Mouse (Mus musculus) heart, embryonic 13.5 days (tissue): Measurements from ENCODE around the gene Zfp663. TPM values are rescaled to one million over a fixed set of nuclear protein-coding genes. Genes with fewer than 3 reads are reported as not detected.

Experiments used
- ATAC-seq: fragments of 200-750 bp; cut with Nextera tagmentation; 2 replicates; pipeline ENCODE4 v1.8.0; 2017; ENCODE audit warnings: moderate TSS enrichment; ENCODE audit not compliant: insufficient number of reproducible peaks, low FRiP score, low TSS enrichment; ENCODE audit errors: extremely low read depth
- H3K27ac ChIP-seq: fragments of 300-500 bp; sonication (generic); replicated peaks from 2 replicates; pipeline ENCODE4 v1.5.1; 2015; ENCODE audit warnings: moderate library complexity, mild to moderate bottlenecking, inconsistent platforms
- H3K27me3 ChIP-seq: fragments of 300-500 bp; sonication (generic); replicated peaks from 2 replicates; pipeline ENCODE4 v1.6.1; 2015; ENCODE audit warnings: mild to moderate bottlenecking, inconsistent platforms
- H3K36me3 ChIP-seq: fragments of 300-500 bp; sonication (generic); 2 replicates; pipeline ENCODE4 v1.6.1; 2015; ENCODE audit warnings: mild to moderate bottlenecking, inconsistent platforms
- H3K4me1 ChIP-seq: fragments of 300-500 bp; sonication (generic); 2 replicates; pipeline ENCODE4 v1.6.1; 2015; ENCODE audit warnings: inconsistent platforms
- H3K4me2 ChIP-seq: fragments of 300-500 bp; sonication (generic); 2 replicates; pipeline ENCODE4 v1.6.1; 2015; ENCODE audit warnings: inconsistent platforms, mild to moderate bottlenecking, moderate library complexity
- H3K4me3 ChIP-seq: fragments of 300-500 bp; sonication (generic); 2 replicates; pipeline ENCODE4 v1.5.1; 2015; ENCODE audit warnings: moderate library complexity, mild to moderate bottlenecking, inconsistent platforms
- H3K9ac ChIP-seq: fragments of 300-500 bp; sonication (generic); 2 replicates; pipeline ENCODE4 v1.6.1; 2015; ENCODE audit warnings: inconsistent platforms, mild to moderate bottlenecking, moderate library complexity
- H3K9me3 ChIP-seq: fragments of 300-500 bp; sonication (generic); 2 replicates; pipeline ENCODE4 v1.6.1; 2016; ENCODE audit warnings: inconsistent platforms
- WGBS: fragments of 180-500 bp; shearing (Covaris S2); methylation state at CpG from one replicate; pipeline ENCODE4 v1.1.7; 2015; ENCODE audit warnings: mixed read lengths; 5-methylcytosine and 5-hydroxymethylcytosine counted together
- polyA plus RNA-seq: library from polyadenylated mRNA; unstranded; fragments of >200 nt; fragmentation: Nextera tagmentation; extraction: Ambion mirVana; gene quantifications from 2 replicates; pipeline ENCODE4 v1.2.1, GENCODE M21; 2015

The Zfp663 gene
- polyA plus RNA-seq, 1 experiment from 2014 or later, result 0.16 TPM

- 76% methylated on average over 7 of the region's 7 CpGs for WGBS
- Histone ChIP-seq H3K36me3 (peaks cover 25% of the 10 kb centered on the region), H3K9me3 (no peaks in the 10 kb centered on the region), H3K4me1 (peaks cover 69% of the 10 kb centered on the region), H3K27me3 (no peaks in the 10 kb centered on the region), H3K27ac (peak overlapping the region; percentile 25), H3K9ac (no peak overlapping the region), H3K4me3 (no peak overlapping the region), H3K4me2 (no peak overlapping the region)
- ATAC-seq, result no peak
Measured at GRCm38 (mm10) chr2:165318941-165319340, 49.6 kb downstream of the Zfp663 start.

GRCm38 (mm10) chr2:165317621-165318263 is 50.8 kb downstream of the Zfp663 start:
- 42% methylated on average over 16 of the region's 16 CpGs for WGBS
- Histone ChIP-seq H3K36me3 (peaks cover 37% of the 10 kb centered on the region), H3K9me3 (no peaks in the 10 kb centered on the region), H3K9ac (peak overlapping the region; percentile 38; the same call in 1 of the 2 replicates), H3K4me2 (0 out of 2 replicates have a peak overlapping the region, but pooled peaks have one; percentile 30), H3K27me3 (no peaks in the 10 kb centered on the region), H3K4me1 (peaks cover 63% of the 10 kb centered on the region), H3K27ac (peak overlapping the region; percentile 57), H3K4me3 (no peak overlapping the region)
- no peak for ATAC-seq

GRCm38 (mm10) chr2:165316837-165317473 is 51.6 kb downstream of the Zfp663 start:
- H3K4me2 ChIP-seq, result peak overlapping the region; percentile 30; the same call in 1 of the 2 replicates
- peaks cover 45% of the 10 kb centered on the region for H3K36me3 ChIP-seq
- H3K4me1 ChIP-seq, result peaks cover 57% of the 10 kb centered on the region
- H3K27ac ChIP-seq, result peak overlapping the region; percentile 57
- no peak; the same call in 1 of the 2 replicates for ATAC-seq
- WGBS, result 27% methylated on average over 9 of the region's 9 CpGs
- peak overlapping the region; percentile 38; the same call in 1 of the 2 replicates for H3K9ac ChIP-seq
- no peak overlapping the region for H3K4me3 ChIP-seq
- no peaks in the 10 kb centered on the region for H3K27me3 ChIP-seq
- H3K9me3 ChIP-seq, result no peaks in the 10 kb centered on the region

GRCm38 (mm10) chr2:165316204-165316603 is 52.3 kb downstream of the Zfp663 start:
- no peak overlapping the region for H3K4me2 ChIP-seq

GRCm38 (mm10) chr2:165314197-165314596 is 54.3 kb downstream of the Zfp663 start:
- Histone ChIP-seq H3K36me3 (peaks cover 72% of the 10 kb centered on the region), H3K4me2 (no peak overlapping the region), H3K27ac (no peak overlapping the region), H3K9me3 (no peaks in the 10 kb centered on the region), H3K27me3 (no peaks in the 10 kb centered on the region), H3K4me3 (no peak overlapping the region), H3K4me1 (peaks cover 30% of the 10 kb centered on the region), H3K9ac (no peak overlapping the region)
- WGBS, result 84% methylated on average over 8 of the region's 8 CpGs
- no peak for ATAC-seq

More at GRCm38 (mm10) chr2:165316204-165316603, 52.3 kb downstream of the Zfp663 start:
- peaks cover 50% of the 10 kb centered on the region for H3K4me1 ChIP-seq
- ATAC-seq, result no peak
- no peak overlapping the region for H3K4me3 ChIP-seq
- peaks cover 52% of the 10 kb centered on the region for H3K36me3 ChIP-seq
- H3K9me3 ChIP-seq, result no peaks in the 10 kb centered on the region
- 62% methylated on average over 10 of the region's 10 CpGs for WGBS
- no peak overlapping the region for H3K27ac ChIP-seq
- H3K9ac ChIP-seq, result no peak overlapping the region
- H3K27me3 ChIP-seq, result no peaks in the 10 kb centered on the region

GRCm38 (mm10) chr2:165312381-165312780 is 56.1 kb downstream of the Zfp663 start:
- Histone ChIP-seq H3K27me3 (no peaks in the 10 kb centered on the region), H3K36me3 (peaks cover 88% of the 10 kb centered on the region), H3K4me1 (peaks cover 11% of the 10 kb centered on the region), H3K27ac (no peak overlapping the region), H3K9ac (no peak overlapping the region), H3K4me2 (no peak overlapping the region), H3K9me3 (no peaks in the 10 kb centered on the region), H3K4me3 (no peak overlapping the region)
- no peak for ATAC-seq
- 67% methylated on average over 7 of the region's 7 CpGs for WGBS

GRCm38 (mm10) chr2:165311577-165311976 is 57.0 kb downstream of the Zfp663 start:
- Histone ChIP-seq H3K27me3 (no peaks in the 10 kb centered on the region), H3K9me3 (no peaks in the 10 kb centered on the region), H3K9ac (no peak overlapping the region), H3K4me3 (no peak overlapping the region), H3K4me1 (peaks cover 3% of the 10 kb centered on the region), H3K27ac (no peak overlapping the region), H3K36me3 (peaks cover 96% of the 10 kb centered on the region), H3K4me2 (no peak overlapping the region)
- ATAC-seq, result no peak
- 80% methylated on average over 12 of the region's 12 CpGs for WGBS

GRCm38 (mm10) chr2:165310818-165311425 is 57.6 kb downstream of the Zfp663 start:
- no peak for ATAC-seq
- Histone ChIP-seq H3K4me2 (no peak overlapping the region), H3K9me3 (no peaks in the 10 kb centered on the region), H3K9ac (no peak overlapping the region), H3K36me3 (peaks cover 96% of the 10 kb centered on the region), H3K4me1 (no peaks in the 10 kb centered on the region), H3K4me3 (no peak overlapping the region), H3K27me3 (no peaks in the 10 kb centered on the region), H3K27ac (no peak overlapping the region)
- WGBS, result 70% methylated on average over 13 of the region's 13 CpGs

- Histone ChIP-seq H3K4me3 (no peak overlapping the region), H3K9me3 (no peaks in the 10 kb centered on the region), H3K9ac (no peak overlapping the region), H3K27me3 (no peaks in the 10 kb centered on the region), H3K36me3 (peaks cover 94% of the 10 kb centered on the region), H3K4me2 (no peak overlapping the region), H3K27ac (no peak overlapping the region), H3K4me1 (no peaks in the 10 kb centered on the region)
- WGBS, result 89% methylated on average over 6 of the region's 6 CpGs
- ATAC-seq, result no peak
Measured at GRCm38 (mm10) chr2:165307801-165308200, 60.7 kb downstream of the Zfp663 start.

GRCm38 (mm10) chr2:165305438-165305837 is 63.1 kb downstream of the Zfp663 start:
- H3K4me2 ChIP-seq, result no peak overlapping the region
- peaks cover 93% of the 10 kb centered on the region for H3K36me3 ChIP-seq
- H3K9me3 ChIP-seq, result no peaks in the 10 kb centered on the region
- 93% methylated on average over 8 of the region's 8 CpGs for WGBS
- no peak for ATAC-seq
- H3K4me3 ChIP-seq, result no peak overlapping the region
- no peaks in the 10 kb centered on the region for H3K27me3 ChIP-seq
- H3K4me1 ChIP-seq, result no peaks in the 10 kb centered on the region
- H3K27ac ChIP-seq, result no peak overlapping the region
- H3K9ac ChIP-seq, result no peak overlapping the region

GRCm38 (mm10) chr2:165304819-165305218 is 63.7 kb downstream of the Zfp663 start:
- no peaks in the 10 kb centered on the region for H3K4me1 ChIP-seq
- ATAC-seq, result no peak

More at GRCm38 (mm10) chr2:165304819-165305218, 63.7 kb downstream of the Zfp663 start:
- WGBS, result 83% methylated on average over 19 of the region's 19 CpGs
- no peaks in the 10 kb centered on the region for H3K27me3 ChIP-seq
- H3K27ac ChIP-seq, result no peak overlapping the region
- no peak overlapping the region for H3K4me2 ChIP-seq
- no peak overlapping the region for H3K9ac ChIP-seq
- no peak overlapping the region for H3K4me3 ChIP-seq
- H3K9me3 ChIP-seq, result no peaks in the 10 kb centered on the region
- H3K36me3 ChIP-seq, result peaks cover 88% of the 10 kb centered on the region
